8 mouse cellular contexts compared by ENCODE assay signal in genomic region chr7:75847489-75847888, GRCm38 (mm10). TPM values are rescaled to one million over a fixed set of nuclear protein-coding genes. Genes with fewer than 3 reads are reported as not detected.
A peak's percentile ranks its signal among the peaks of the same experiment; 100 is the strongest.
DNase-seq lines count a peak whose midpoint lies in the region; ATAC-seq and TF ChIP-seq lines count a peak whose summit lies in the region.

No protein-coding gene starts in this region.

- H3K4me1 ChIP-seq in testis, adult 2 months (ENCODE audit: control insufficient read depth, insufficient read depth, low read length) = peaks cover 7% of the 10 kb centered on the region
- H3K4me1 ChIP-seq in liver, embryonic 14.5 days (replicated peaks; ENCODE audit: control insufficient read depth in 2 of 2, insufficient read depth in 2 of 2, low read length in 1 of 2) = peaks cover 15% of the 10 kb centered on the region in 2 experiments; a peak in 3 of 4 replicates

- no peaks in the 10 kb centered on the region for H3K27me3 ChIP-seq in testis, adult 2 months (ENCODE audit: control insufficient read depth, insufficient read depth, low read length)
- H3K27me3 ChIP-seq in liver, embryonic 14.5 days (ENCODE audit: control insufficient read depth, insufficient read depth, low read length) = no peaks in the 10 kb centered on the region

- peak overlapping the region; percentile 88 for H3K27ac ChIP-seq in testis, adult 2 months (ENCODE audit: control insufficient read depth, insufficient read depth, low read depth, low read length)
- H3K27ac ChIP-seq in liver, embryonic 14.5 days = peak overlapping the region; percentile 33; the same call in 1 of the 2 replicates

- peak; percentile 12 for DNase-seq in cerebellum, adult 11-12 months
- no peak for DNase-seq in cerebellum, adult 9-10 months
- no peak for DNase-seq in testis, postnatal 10 days (ENCODE audit: low spot score)
- DNase-seq in liver, embryonic 14.5 days (ENCODE audit: low read depth in 3 of 3, low spot score in 3 of 3) = no peak
- DNase-seq in right cerebral cortex, postnatal 14 days = no peak
- DNase-seq in ovary, postnatal 36 days (ENCODE audit: low spot score) = no peak

- no peak for TF ChIP-seq CTCF in testis, adult 2 months (IDR thresholded peaks at IDR 0.05; ENCODE audit: control insufficient read depth, insufficient read depth, insufficient replicate concordance, low read depth, low read length)
- TF ChIP-seq CTCF in liver, embryonic 14.5 days (IDR thresholded peaks at IDR 0.05; ENCODE audit: low read depth) = no peak

- peak overlapping the region; percentile 57 for H3K9ac ChIP-seq in liver, embryonic 14.5 days (replicated peaks)

- 12% methylated on average over 6 of the region's 6 CpGs for WGBS in liver, embryonic 14.5 days (ENCODE audit: insufficient replicate concordance)

- no peak for ATAC-seq in liver, embryonic 14.5 days (ENCODE audit: insufficient read depth)
- no peak for ATAC-seq in activated CD4-positive, CD25-positive, alpha-beta regulatory T cell, adult 4 months

- TF ChIP-seq EP300 in liver, embryonic 14.5 days (IDR thresholded peaks at IDR 0.05; ENCODE audit: low read depth) = no peak

- H3K4me3 ChIP-seq in testis, adult 2 months (ENCODE audit: control insufficient read depth, low read depth, low read length) = peak overlapping the region; percentile 85
- H3K4me3 ChIP-seq in liver, embryonic 14.5 days (ENCODE audit: insufficient read depth in 1 of 2, low read depth in 2 of 2, low read length in 2 of 2) = peak overlapping the region; percentile 54 to 97; a peak in 3 of 4 replicates

- no peak for TF ChIP-seq POLR2A in testis, adult 2 months (IDR thresholded peaks at IDR 0.05; ENCODE audit: control insufficient read depth, low read depth, low read length)

- peak overlapping the region; percentile 92 for H3K4me2 ChIP-seq in liver, embryonic 14.5 days (ENCODE audit: low read depth)

- H3K36me3 ChIP-seq in testis, adult 2 months (ENCODE audit: control insufficient read depth, insufficient read depth, low read length) = no peaks in the 10 kb centered on the region
- H3K36me3 ChIP-seq in liver, embryonic 14.5 days (replicated peaks; ENCODE audit: control insufficient read depth, insufficient read depth, low read depth) = no peaks in the 10 kb centered on the region; the same call in 1 of the 2 replicates

- H3K9me3 ChIP-seq in liver, embryonic 14.5 days (ENCODE audit: control insufficient read depth, low read length) = no peaks in the 10 kb centered on the region

RNA-seq across cellular contexts. Expression of gene Klhl25, which starts 0.6 kb away (rescaled TPM):
- 45.3 and 46.7 TPM in 2 replicates for polyA plus RNA-seq in testis, adult 2 months (2012; rRNA removed)
- polyA plus RNA-seq in liver, embryonic 14.5 days (2012; rRNA removed) = 7.6 and 7.9 TPM in 2 replicates
- 8.9 and 9.5 TPM in 2 replicates for polyA plus RNA-seq in liver, embryonic 14.5 days (2014; fragmentation: Nextera tagmentation; extraction: Ambion mirVana)
- 10 to 100 TPM; 10.6 to 18.5 TPM for polyA plus RNA-seq in activated CD4-positive, CD25-positive, alpha-beta regulatory T cell, adult 4 months (2017; shearing (Covaris generic))
